Mouse (Mus musculus) lung, embryonic 14.5 days (tissue): Measurements from ENCODE around the gene Prkag2. TPM values are rescaled to one million over a fixed set of nuclear protein-coding genes. Genes with fewer than 3 reads are reported as not detected.
A peak's percentile ranks its signal among the peaks of the same experiment; 100 is the strongest.

ENCODE experiments used
- ATAC-seq: fragments of 200-750 bp; cut with Nextera tagmentation; 2 replicates; pipeline ENCODE4 v1.8.0; 2017; ENCODE audit warnings: mild to moderate bottlenecking, moderate TSS enrichment, moderate library complexity; ENCODE audit not compliant: insufficient read depth
- DNase-seq: peaks from one replicate; pipeline ENCODE4 v3.0.0-alpha.2; 2015
- H3K27ac ChIP-seq: fragments of 300-500 bp; sonication (generic); 2 replicates; pipeline ENCODE4 v1.5.1; 2014; ENCODE audit warnings: low read depth, mild to moderate bottlenecking, moderate library complexity
- H3K27me3 ChIP-seq: fragments of 300-500 bp; sonication (generic); 2 replicates; pipeline ENCODE4 v1.6.1; 2014; ENCODE audit warnings: low read length, control low read depth; ENCODE audit not compliant: insufficient read depth
- H3K36me3 ChIP-seq: fragments of 300-500 bp; sonication (generic); 2 replicates; pipeline ENCODE4 v1.6.1; 2014; ENCODE audit warnings: control low read depth; ENCODE audit not compliant: insufficient read depth
- H3K4me1 ChIP-seq: fragments of 300-500 bp; sonication (generic); 2 replicates; pipeline ENCODE4 v1.6.1; 2014; ENCODE audit warnings: antibody characterized with exemption, control low read depth; ENCODE audit not compliant: insufficient read depth
- H3K4me2 ChIP-seq: fragments of 300-500 bp; sonication (generic); 2 replicates; pipeline ENCODE4 v1.6.1; 2014; ENCODE audit warnings: mild to moderate bottlenecking
- H3K4me3 ChIP-seq: fragments of 300-500 bp; sonication (generic); 2 replicates; pipeline ENCODE4 v1.5.1; 2014; ENCODE audit warnings: low read depth, low read length
- H3K9ac ChIP-seq: fragments of 300-500 bp; sonication (generic); 2 replicates; pipeline ENCODE4 v1.6.1; 2014
- H3K9me3 ChIP-seq: fragments of 300-500 bp; sonication (generic); 2 replicates; pipeline ENCODE4 v1.6.1; 2016; ENCODE audit warnings: low read depth, low read length, control low read depth
- CTCF ChIP-seq: IDR thresholded peaks from 2 replicates; pipeline ENCODE4 v1.5.1; 2016; ENCODE audit warnings: antibody characterized with exemption, low read depth
- WGBS: fragments of 180-500 bp; shearing (Covaris S2); extraction: QIAGEN DNeasy Blood & Tissue Kit; methylation state at CpG from one replicate; pipeline ENCODE4 v1.1.7; 2014; 5-methylcytosine and 5-hydroxymethylcytosine counted together
- polyA plus RNA-seq: library from polyadenylated mRNA; unstranded; fragments of >200 nt; fragmentation: Nextera tagmentation; extraction: Ambion mirVana; gene quantifications from 2 replicates; pipeline ENCODE4 v1.2.1, GENCODE M21; 2014

Gene Prkag2
- polyA plus RNA-seq, 1 experiment from 2014 or later: 25.6 TPM

DNA sequence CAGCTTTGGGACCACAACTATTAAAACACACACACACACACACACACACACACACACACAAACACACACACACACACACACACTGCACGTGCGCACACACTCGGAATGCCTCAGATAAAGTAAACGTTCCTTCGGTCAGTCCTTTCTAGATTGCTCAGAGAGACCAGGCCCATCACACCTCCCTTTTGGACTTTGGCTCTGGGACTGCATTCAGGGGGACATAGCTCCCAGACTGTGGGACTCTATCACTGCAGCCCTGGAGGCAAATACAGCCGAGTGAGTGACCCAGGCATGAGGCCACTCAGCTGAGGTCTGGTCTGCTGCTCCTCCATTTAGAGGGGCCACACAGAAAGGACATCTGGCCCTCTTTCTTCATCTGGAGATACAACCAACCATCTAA lies 81.2 kb downstream of the Prkag2 start:
- H3K9me3 ChIP-seq: no peaks in the 10 kb centered on the region
- no peaks in the 10 kb centered on the region for H3K4me1 ChIP-seq
- H3K4me2 ChIP-seq: no peak overlapping the region
- no peaks in the 10 kb centered on the region for H3K27me3 ChIP-seq
- no peak for TF ChIP-seq CTCF
- WGBS: 47% methylated on average over 6 of the region's 6 CpGs
- H3K4me3 ChIP-seq: no peak overlapping the region
- ATAC-seq (no peak), DNase-seq (no peak)
- no peak overlapping the region for H3K27ac ChIP-seq
- no peak overlapping the region for H3K9ac ChIP-seq
- H3K36me3 ChIP-seq: no peaks in the 10 kb centered on the region

DNA sequence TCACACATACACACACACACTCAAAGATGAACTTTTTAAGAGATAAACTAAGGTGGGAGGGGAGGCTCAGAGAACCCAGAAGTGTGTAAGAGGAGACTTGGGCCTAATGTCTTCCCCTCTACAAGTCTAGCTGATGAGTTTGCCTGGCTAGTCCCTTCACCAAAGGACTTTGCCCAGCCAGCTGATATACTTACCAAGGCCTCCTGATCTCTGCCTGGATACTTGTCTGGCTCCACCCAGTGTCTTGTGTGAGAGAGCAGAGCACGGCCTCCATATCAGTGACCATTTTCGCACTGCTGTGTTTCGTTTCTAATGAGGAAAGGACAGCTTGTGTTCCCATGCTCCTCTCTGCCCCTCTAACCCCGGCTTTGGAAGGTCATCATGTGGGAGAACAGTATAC lies 88.3 kb downstream of the Prkag2 start:
- Histone ChIP-seq H3K27me3 (no peaks in the 10 kb centered on the region), H3K4me2 (no peak overlapping the region), H3K9me3 (no peaks in the 10 kb centered on the region), H3K4me1 (0 out of 2 replicates have a peak, but pooled peaks cover 6% of the 10 kb centered on the region), H3K4me3 (no peak overlapping the region), H3K36me3 (no peaks in the 10 kb centered on the region), H3K9ac (no peak overlapping the region), H3K27ac (no peak overlapping the region)
- 76% methylated on average over 4 of the region's 4 CpGs for WGBS
- DNase-seq: no peak
- no peak for ATAC-seq
- no peak for TF ChIP-seq CTCF

DNA sequence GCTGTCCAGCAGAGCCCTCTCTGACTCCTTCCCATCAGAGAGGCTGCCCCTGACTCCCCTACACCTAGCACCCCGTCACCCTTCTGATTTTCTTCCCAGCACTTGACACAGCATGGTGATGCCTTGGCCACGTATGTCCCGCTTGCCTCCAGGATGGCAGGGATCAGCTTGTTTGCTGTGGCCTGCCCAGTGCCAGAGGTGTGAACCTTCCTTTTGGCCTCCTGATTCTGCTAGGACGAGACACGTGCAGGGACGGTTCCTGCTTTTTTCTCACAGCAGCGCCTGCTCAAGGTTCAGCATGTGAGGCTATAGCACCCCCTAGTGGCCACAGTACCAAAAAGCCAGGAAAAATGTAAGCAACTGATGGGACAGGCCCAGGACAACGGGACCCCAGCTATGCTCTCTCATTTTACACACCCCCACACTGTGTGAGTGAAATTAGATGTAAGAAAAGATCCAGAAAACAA lies 89.4 kb downstream of the Prkag2 start:
- Histone ChIP-seq H3K4me2 (peak overlapping the region; percentile 52), H3K27ac (no peak overlapping the region), H3K9ac (no peak overlapping the region), H3K4me3 (no peak overlapping the region), H3K9me3 (no peaks in the 10 kb centered on the region), H3K4me1 (0 out of 2 replicates have a peak, but pooled peaks cover 6% of the 10 kb centered on the region), H3K36me3 (no peaks in the 10 kb centered on the region), H3K27me3 (no peaks in the 10 kb centered on the region)
- 6% methylated on average over 8 of the region's 8 CpGs for WGBS
- ATAC-seq: peak; percentile 64
- peak; percentile 95 for TF ChIP-seq CTCF
- DNase-seq: peak; percentile 96

DNA sequence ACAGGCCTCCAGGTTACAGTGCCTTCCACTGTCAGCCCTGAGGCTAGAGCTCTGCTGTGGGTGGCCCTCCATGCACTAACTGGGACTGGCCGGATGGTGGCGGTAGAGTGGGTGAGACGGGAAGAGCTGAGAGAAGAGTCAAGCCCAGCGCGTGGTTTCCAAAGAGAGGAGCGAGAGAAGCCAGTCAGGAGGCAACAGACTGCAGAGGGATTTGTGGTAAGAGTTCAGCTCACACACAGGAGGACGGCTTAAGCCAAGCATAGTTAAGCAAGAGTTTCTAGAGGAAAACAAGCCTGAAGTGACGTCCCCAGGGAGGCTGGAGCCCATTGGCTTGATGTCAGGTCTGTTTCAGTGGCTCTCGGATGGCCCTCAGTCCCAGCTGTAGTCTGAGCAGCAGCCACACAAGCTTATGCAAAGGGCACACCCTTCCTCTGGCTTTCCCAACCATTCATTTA lies 90.0 kb downstream of the Prkag2 start:
- Histone ChIP-seq H3K9me3 (no peaks in the 10 kb centered on the region), H3K9ac (no peak overlapping the region), H3K27me3 (no peaks in the 10 kb centered on the region), H3K4me1 (0 out of 2 replicates have a peak, but pooled peaks cover 6% of the 10 kb centered on the region), H3K4me2 (peak overlapping the region; percentile 52), H3K36me3 (no peaks in the 10 kb centered on the region), H3K27ac (no peak overlapping the region), H3K4me3 (0 out of 2 replicates have a peak overlapping the region, but pooled peaks have one; percentile 9)
- peak; percentile 74 for ATAC-seq
- peak; percentile 92 for DNase-seq
- TF ChIP-seq CTCF: peak; percentile 97
- WGBS: 2% methylated on average over 9 of the region's 9 CpGs

DNA sequence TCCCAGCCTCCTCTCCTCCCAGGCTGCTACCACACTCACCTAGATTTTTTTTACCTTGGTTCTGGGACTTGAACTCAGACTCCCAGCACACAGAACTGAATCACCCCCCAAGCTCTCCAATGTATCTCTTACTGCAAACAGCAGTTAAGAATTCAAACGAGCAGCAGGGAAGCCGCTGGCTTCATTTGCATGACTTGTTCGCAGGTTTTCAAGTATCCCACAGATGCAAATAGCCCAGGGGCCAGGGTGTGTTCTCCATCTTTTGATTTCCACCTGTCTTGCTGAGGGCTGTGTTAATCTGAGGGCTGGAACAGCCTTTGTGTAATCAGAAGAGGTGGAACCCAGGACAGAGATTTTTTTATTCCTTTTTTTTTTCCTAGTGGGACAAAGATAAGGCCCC lies 90.7 kb downstream of the Prkag2 start:
- no peak overlapping the region for H3K27ac ChIP-seq
- H3K36me3 ChIP-seq: no peaks in the 10 kb centered on the region
- H3K27me3 ChIP-seq: no peaks in the 10 kb centered on the region
- no peak for ATAC-seq
- DNase-seq: no peak
- TF ChIP-seq CTCF: no peak
- H3K9me3 ChIP-seq: no peaks in the 10 kb centered on the region
- no peak overlapping the region for H3K4me2 ChIP-seq
- no peak overlapping the region for H3K9ac ChIP-seq
- H3K4me1 ChIP-seq: 0 out of 2 replicates have a peak, but pooled peaks cover 6% of the 10 kb centered on the region
- H3K4me3 ChIP-seq: no peak overlapping the region
- WGBS: 57% methylated on average over 3 of the region's 3 CpGs

DNA sequence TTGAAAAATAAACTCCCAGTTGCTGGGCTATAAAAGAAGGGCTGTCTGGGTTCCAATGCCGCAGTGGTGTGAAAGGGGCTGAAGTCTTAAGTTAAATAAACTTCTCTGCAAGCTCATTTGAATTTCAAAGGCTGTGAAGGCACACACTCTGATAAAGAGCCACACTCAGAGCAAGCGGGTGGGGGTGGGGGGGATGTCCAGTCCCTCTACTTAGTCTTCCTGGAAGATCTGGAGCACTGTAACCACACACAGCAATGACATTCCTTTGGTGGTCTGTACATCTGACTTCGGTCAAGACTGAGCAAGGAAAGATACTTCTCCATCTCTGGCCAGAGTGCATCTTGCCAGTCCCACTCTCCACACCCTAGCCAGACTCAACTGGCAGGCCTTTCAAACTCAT lies 91.5 kb downstream of the Prkag2 start:
- no peak for TF ChIP-seq CTCF
- Histone ChIP-seq H3K27ac (no peak overlapping the region), H3K27me3 (no peaks in the 10 kb centered on the region), H3K9me3 (no peaks in the 10 kb centered on the region), H3K4me2 (no peak overlapping the region), H3K9ac (no peak overlapping the region), H3K4me3 (no peak overlapping the region), H3K36me3 (no peaks in the 10 kb centered on the region), H3K4me1 (0 out of 2 replicates have a peak, but pooled peaks cover 6% of the 10 kb centered on the region)
- ATAC-seq (no peak), DNase-seq (no peak)
- 34% methylated on average over 3 of the region's 3 CpGs for WGBS

DNA sequence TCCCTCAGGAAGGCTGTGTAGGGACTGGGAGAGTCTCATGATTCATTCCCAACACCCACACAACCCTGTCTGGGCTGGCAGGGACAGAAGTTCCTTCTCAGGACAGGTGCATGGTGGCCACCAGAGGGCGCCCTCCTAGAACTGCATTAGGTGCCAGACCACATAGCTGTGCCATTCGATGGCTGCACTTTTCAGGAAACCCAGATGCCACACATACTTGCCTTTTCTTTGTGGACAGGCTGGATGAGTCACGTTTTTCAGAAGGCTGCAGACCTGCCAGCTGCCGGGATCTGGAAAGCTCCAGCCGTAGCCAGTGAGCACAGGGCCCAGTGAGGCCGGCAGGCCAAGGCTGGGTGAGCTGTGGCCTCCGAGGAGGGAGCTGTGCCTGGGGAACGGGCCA lies 93.6 kb downstream of the Prkag2 start:
- WGBS: 31% methylated on average over 8 of the region's 8 CpGs
- no peak overlapping the region for H3K9ac ChIP-seq
- H3K27me3 ChIP-seq: no peaks in the 10 kb centered on the region
- DNase-seq: peak; percentile 87
- TF ChIP-seq CTCF: peak; percentile 95
- no peak overlapping the region for H3K4me2 ChIP-seq
- no peaks in the 10 kb centered on the region for H3K36me3 ChIP-seq
- H3K27ac ChIP-seq: peak overlapping the region; percentile 54; the same call in 1 of the 2 replicates
- H3K4me3 ChIP-seq: no peak overlapping the region
- ATAC-seq: peak; percentile 45
- H3K4me1 ChIP-seq: 0 out of 2 replicates have a peak, but pooled peaks cover 6% of the 10 kb centered on the region
- H3K9me3 ChIP-seq: no peaks in the 10 kb centered on the region
